Mouse (Mus musculus) myocyte (in vitro differentiated cells): Measurements from ENCODE around the gene Cela1.

ENCODE experiments used
- E2F4 ChIP-seq: IDR thresholded peaks from one replicate; pipeline ENCODE4 v1.6.1; 2011; ENCODE audit warnings: mild to moderate bottlenecking, control low read depth, moderate library complexity; ENCODE audit not compliant: insufficient read depth
- MYOD1 ChIP-seq, 3 experiments: IDR thresholded peaks; one replicate each; pipeline ENCODE4 v1.6.1; 2011; ENCODE audit warnings: control low read depth in 2 of 3, low read depth in 2 of 3, mild to moderate bottlenecking in 2 of 3, moderate library complexity in 1 of 3; ENCODE audit not compliant: insufficient read length in 2 of 3, control insufficient read depth in 1 of 3
- MYOG ChIP-seq, 3 experiments: IDR thresholded peaks; one replicate each; pipeline ENCODE4 v1.6.1; 2011; ENCODE audit warnings: control low read depth in 2 of 3, low read depth in 2 of 3, mild to moderate bottlenecking in 2 of 3; ENCODE audit not compliant: insufficient read length in 2 of 3, control insufficient read depth in 1 of 3, insufficient read depth in 1 of 3
- POLR2A ChIP-seq: IDR thresholded peaks from one replicate; pipeline ENCODE4 v1.6.1; 2011; ENCODE audit warnings: low read depth, mild to moderate bottlenecking, control low read depth, moderate library complexity; ENCODE audit not compliant: insufficient read length
- POLR2AphosphoS2 ChIP-seq: IDR thresholded peaks from one replicate; pipeline ENCODE4 v1.6.1; 2011; ENCODE audit warnings: low read depth, control low read depth; ENCODE audit not compliant: insufficient read length
- REST ChIP-seq: IDR thresholded peaks from one replicate; pipeline ENCODE4 v1.6.1; 2011; ENCODE audit warnings: mild to moderate bottlenecking, control low read depth, moderate library complexity; ENCODE audit not compliant: insufficient read depth, insufficient read length

GRCm38 (mm10) chr15:100646161-100646560 is 41.6 kb downstream of the Cela1 start:
- no peak for TF ChIP-seq POLR2A
- TF ChIP-seq MYOD1 (IDR thresholded peaks at IDR 0.05; ENCODE audit: control insufficient read depth in 1 of 3, insufficient read length in 2 of 3, low read depth in 2 of 3): no peak
- TF ChIP-seq MYOG (IDR thresholded peaks at IDR 0.05; ENCODE audit: control insufficient read depth in 1 of 3, insufficient read depth in 1 of 3, insufficient read length in 2 of 3, low read depth in 2 of 3): no peak
- no peak for TF ChIP-seq E2F4
- TF ChIP-seq POLR2AphosphoS2: no peak
- no peak for TF ChIP-seq REST
